Mouse (Mus musculus): Measurements from ENCODE around the gene Brk1.

DNA sequence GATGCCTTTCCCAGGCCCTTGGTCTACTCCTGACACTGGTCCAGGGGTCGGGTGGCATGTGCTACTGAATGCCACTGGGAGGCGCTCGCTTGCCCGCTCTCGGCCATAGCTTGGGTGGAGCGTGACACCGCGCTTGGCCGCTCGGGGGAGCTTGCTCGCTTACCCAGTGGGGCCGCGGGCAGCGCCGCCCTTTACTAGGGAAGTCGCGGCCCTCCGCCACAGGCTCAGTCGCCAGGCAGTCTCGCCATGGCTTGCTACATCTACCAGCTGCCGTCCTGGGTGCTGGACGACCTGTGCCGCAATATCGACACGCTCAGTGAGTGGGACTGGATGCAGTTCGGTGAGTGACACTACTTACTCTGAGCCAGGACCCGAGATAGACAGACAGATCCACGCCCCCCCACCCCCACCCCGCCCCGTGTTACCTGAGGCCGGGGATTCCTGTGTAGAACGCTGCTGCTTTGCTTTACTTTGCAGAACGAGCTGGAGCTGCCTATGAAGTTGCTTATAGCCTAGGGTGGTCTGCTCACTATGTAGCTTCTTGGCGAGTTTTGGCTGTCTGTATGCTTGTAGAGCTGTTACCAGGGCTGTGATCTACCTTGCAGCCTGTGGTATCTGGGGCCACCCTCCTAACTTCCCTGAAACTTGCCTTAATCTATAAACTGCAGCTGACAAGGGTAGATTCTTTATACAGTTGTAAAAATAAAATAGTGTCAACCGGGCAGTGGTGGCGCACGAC, 33.9 kb downstream of the Brk1 start, which contains the start of gene Irak2:
- TF ChIP-seq POLR2A (IDR thresholded peaks at IDR 0.05; ENCODE audit: borderline replicate concordance, control insufficient read depth, low read depth, low read length) (peak; percentile 93), CTCF (IDR thresholded peaks at IDR 0.05; ENCODE audit: control insufficient read depth, insufficient read depth, low read length) (peak; percentile 96)
